Mouse (Mus musculus) MEL (cell line): ENCODE data around the gene Usp32.

Experiments
- CTCF ChIP-seq, 3 experiments: IDR thresholded peaks in 2 of 3; conservative IDR thresholded peaks in 1 of 3; 2 replicates each; pipeline ENCODE4 v1.5.1; 2011 to 2012; ENCODE audit warnings: low read length in 3 of 3, low read depth in 2 of 3, mild to moderate bottlenecking in 2 of 3, improper control_type of control experiment in 1 of 3, inconsistent platforms in 1 of 3, mixed read lengths in 1 of 3, moderate library complexity in 1 of 3; ENCODE audit not compliant: control insufficient read depth in 1 of 3, insufficient read depth in 1 of 3, poor library complexity in 1 of 3, severe bottlenecking in 1 of 3
- POLR2A ChIP-seq, 2 experiments: IDR thresholded peaks; 2 replicates each; pipeline ENCODE4 v1.6.1; 2011 to 2012; ENCODE audit warnings: low read length in 2 of 2, mild to moderate bottlenecking in 2 of 2, control low read depth in 1 of 2, improper control_type of control experiment in 1 of 2, low read depth in 1 of 2, moderate library complexity in 1 of 2; ENCODE audit not compliant: control insufficient read depth in 1 of 2, insufficient read depth in 1 of 2, poor library complexity in 1 of 2
- UBTF ChIP-seq: IDR thresholded peaks from 2 replicates; pipeline ENCODE4 v1.6.1; 2012; ENCODE audit warnings: low read depth, mild to moderate bottlenecking, inconsistent platforms, low read length, improper control_type of control experiment, moderate library complexity, borderline replicate concordance; ENCODE audit not compliant: insufficient read depth

DNA sequence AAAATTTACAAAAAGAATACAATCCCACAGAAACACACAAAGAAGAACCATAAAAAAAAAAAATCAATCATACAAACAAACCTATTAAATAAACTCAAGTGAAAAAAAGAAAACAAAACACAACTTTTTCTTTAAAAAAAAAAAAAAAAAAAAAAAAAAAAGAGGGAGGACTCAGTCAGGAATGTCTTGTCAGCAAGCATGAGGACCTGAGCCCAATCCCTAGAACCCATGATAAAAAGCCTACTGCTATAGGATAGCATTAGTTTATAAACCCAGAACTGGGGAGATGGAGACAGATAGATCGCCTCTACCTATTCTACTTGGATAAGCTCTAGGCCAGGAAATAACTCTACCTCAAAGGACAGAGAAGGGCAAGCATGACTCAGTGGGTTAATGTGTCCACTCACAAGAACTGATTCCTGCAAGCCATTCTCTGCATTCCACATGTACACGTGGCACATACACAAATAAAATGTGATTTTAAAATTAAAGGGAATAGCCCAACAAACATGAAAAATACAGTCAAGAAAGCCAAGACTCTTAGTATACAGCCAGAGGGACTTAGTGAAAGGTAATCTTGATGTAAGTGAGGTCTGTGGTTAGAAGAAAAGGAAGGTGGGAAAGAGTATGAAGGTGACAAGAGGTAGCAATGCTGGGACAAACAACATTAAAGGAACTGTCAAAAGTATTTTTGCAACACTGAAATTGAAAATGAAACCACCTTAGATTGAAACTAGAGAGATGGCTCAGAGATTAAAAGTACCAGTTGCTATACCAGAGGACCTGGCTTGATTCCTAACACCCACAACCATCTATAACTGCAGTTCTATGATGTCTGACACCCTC is 13.5 kb downstream of the Usp32 start:
- no peak for TF ChIP-seq POLR2A (IDR thresholded peaks at IDR 0.05; ENCODE audit: control insufficient read depth in 1 of 2, insufficient read depth in 1 of 2, low read depth in 1 of 2, low read length in 2 of 2, poor library complexity in 1 of 2)
- TF ChIP-seq CTCF (IDR thresholded peaks at IDR 0.05 in 2 of 3, conservative IDR thresholded peaks at IDR 0.05 in 1 of 3; ENCODE audit: control insufficient read depth in 1 of 3, insufficient read depth in 1 of 3, low read depth in 2 of 3, low read length in 3 of 3, poor library complexity in 1 of 3, severe bottlenecking in 1 of 3) = no peak
- TF ChIP-seq UBTF = no peak
